Mouse (Mus musculus) CH12.LX (cell line): ENCODE results near the gene Clmn.

Experiments
- BHLHE40 ChIP-seq: IDR thresholded peaks from 2 replicates; pipeline ENCODE4 v1.6.1; 2011; ENCODE audit warnings: mild to moderate bottlenecking, low read depth, low read length, improper control_type of control experiment
- CHD2 ChIP-seq: IDR thresholded peaks from 2 replicates; pipeline ENCODE4 v1.6.1; 2011; ENCODE audit warnings: low read length, improper control_type of control experiment
- POLR2A ChIP-seq: IDR thresholded peaks from 2 replicates; pipeline ENCODE4 v1.6.1; 2011; ENCODE audit warnings: low read depth, mild to moderate bottlenecking, improper control_type of control experiment, low read length

DNA sequence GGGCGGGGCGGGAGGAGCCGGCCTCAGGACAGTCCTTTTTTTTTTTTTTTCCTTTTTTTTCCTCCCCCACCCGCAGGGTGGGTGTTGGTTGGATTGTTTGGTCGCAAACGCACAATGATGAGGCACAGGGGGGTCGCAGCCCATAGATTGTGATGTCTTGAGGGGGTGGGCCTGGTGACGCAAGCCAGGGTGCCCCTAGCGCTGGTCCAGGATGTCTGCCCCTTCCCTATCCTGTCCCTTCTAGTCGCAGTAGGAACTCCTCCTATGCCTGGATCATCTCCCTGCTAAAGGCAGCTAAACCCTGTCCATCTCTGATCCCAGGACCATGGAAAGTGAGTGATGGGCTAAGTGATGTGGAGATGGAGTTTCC lies 275 bp upstream of the Clmn start:
- no peak for TF ChIP-seq CHD2
- no peak for TF ChIP-seq BHLHE40
- no peak for TF ChIP-seq POLR2A
